Mouse (Mus musculus) gastrocnemius, adult 18-20 months (tissue): ENCODE results near the gene Stat2. TPM values are rescaled to one million over a fixed set of nuclear protein-coding genes. Genes with fewer than 3 reads are reported as not detected.
"Not testable (repeated sequence)": the region's sequence is repeated elsewhere in the genome, so short reads cannot be mapped to it uniquely, and the experiment has no call there.

ENCODE experiments used
- DNase-seq: peaks from one replicate; pipeline ENCODE4 v3.0.0; 2021; ENCODE audit warnings: low spot score
- total RNA-seq, 2 experiments: library from RNA; stranded (reverse); gene quantifications; 2 replicates each; pipeline ENCODE4 v1.2.3; 2021

Stat2 gene
- total RNA-seq, 2 experiments from 2014 or later, result 2.7 to 5.2 TPM

GRCm38 (mm10) chr10:128258953-128259352 is 11.4 kb upstream of the Stat2 start:
- no peak for DNase-seq

GRCm38 (mm10) chr10:128259946-128260345 is 10.4 kb upstream of the Stat2 start:
- DNase-seq, result no peak

GRCm38 (mm10) chr10:128260376-128260775 is 10.0 kb upstream of the Stat2 start:
- not testable (repeated sequence) for DNase-seq

- no peak for DNase-seq
Measured at GRCm38 (mm10) chr10:128262300-128262699, 8.1 kb upstream of the Stat2 start.

GRCm38 (mm10) chr10:128263393-128264310 is 6.7 kb upstream of the Stat2 start:
- no peak for DNase-seq

- DNase-seq, result no peak
Measured at GRCm38 (mm10) chr10:128268371-128268770, 2.0 kb upstream of the Stat2 start, which contains the start of gene Apof. Apof (plus strand) TSS chr10:128268671.

GRCm38 (mm10) chr10:128269206-128269910 is 1.0 kb upstream of the Stat2 start:
- no peak for DNase-seq

GRCm38 (mm10) chr10:128270866-128271265 is 507 bp downstream of the Stat2 start:
- DNase-seq, result no peak

- DNase-seq, result no peak
Measured at GRCm38 (mm10) chr10:128271883-128272282, 1.5 kb downstream of the Stat2 start.

- DNase-seq, result not testable (repeated sequence)
Measured at GRCm38 (mm10) chr10:128272819-128273439, 2.6 kb downstream of the Stat2 start.

GRCm38 (mm10) chr10:128275374-128275773 is 5.0 kb downstream of the Stat2 start:
- DNase-seq, result not testable (repeated sequence)

GRCm38 (mm10) chr10:128278158-128278557 is 7.8 kb downstream of the Stat2 start:
- no peak for DNase-seq

GRCm38 (mm10) chr10:128280943-128281342 is 10.6 kb downstream of the Stat2 start:
- no peak for DNase-seq

GRCm38 (mm10) chr10:128281682-128282081 is 11.3 kb downstream of the Stat2 start:
- DNase-seq, result no peak

GRCm38 (mm10) chr10:128282886-128283450 is 12.6 kb downstream of the Stat2 start:
- DNase-seq, result no peak

GRCm38 (mm10) chr10:128283604-128284579 is 13.5 kb downstream of the Stat2 start:
- DNase-seq, result peak; percentile 51

GRCm38 (mm10) chr10:128290594-128290993 is 20.2 kb downstream of the Stat2 start:
- DNase-seq, result peak; percentile 25

GRCm38 (mm10) chr10:128296370-128297090 is 26.2 kb downstream of the Stat2 start:
- DNase-seq, result no peak

GRCm38 (mm10) chr10:128297221-128297620 is 26.9 kb downstream of the Stat2 start:
- DNase-seq, result no peak

GRCm38 (mm10) chr10:128297622-128298021 is 27.3 kb downstream of the Stat2 start:
- no peak for DNase-seq
